Mouse (Mus musculus): ENCODE measurements around the gene Nol9.

Nol9 gene

DNA sequence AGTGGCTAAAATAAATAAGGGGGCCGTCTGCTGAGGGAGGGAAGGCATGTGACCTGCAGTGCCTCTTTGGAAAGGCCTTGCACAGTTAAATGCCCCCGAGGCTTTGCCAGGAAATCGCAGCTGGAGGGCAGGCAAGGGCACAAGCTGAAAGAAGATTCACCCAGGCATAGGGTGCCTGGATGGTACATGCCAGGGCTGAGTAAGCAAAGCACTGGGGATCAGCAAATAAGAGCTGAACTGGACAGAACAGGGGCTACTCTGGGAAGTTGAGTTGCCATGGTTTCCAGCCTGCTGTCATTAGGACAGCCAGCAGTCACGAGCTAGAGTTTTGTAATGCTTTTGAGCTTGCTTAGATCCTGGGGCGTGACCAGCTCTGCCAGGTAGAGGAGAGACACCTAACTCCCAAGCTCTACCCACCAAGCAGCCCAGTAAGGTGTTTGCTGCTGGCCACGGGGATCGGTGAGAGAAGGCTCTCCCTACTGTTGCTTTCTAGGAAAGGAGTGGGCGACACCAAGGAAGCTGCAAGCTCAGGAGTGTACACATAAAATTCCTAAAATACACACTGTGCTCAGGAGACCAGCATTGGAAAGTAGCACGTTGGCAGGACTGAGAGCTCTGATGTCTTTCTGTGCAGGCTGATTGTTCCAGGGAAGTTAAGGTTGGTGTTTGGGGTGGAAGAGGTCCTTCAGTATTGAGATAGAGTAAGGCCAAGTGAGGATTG is 23.4 kb downstream of the Nol9 start:
- no peak for DNase-seq (ENCODE audit: low spot score)

DNA sequence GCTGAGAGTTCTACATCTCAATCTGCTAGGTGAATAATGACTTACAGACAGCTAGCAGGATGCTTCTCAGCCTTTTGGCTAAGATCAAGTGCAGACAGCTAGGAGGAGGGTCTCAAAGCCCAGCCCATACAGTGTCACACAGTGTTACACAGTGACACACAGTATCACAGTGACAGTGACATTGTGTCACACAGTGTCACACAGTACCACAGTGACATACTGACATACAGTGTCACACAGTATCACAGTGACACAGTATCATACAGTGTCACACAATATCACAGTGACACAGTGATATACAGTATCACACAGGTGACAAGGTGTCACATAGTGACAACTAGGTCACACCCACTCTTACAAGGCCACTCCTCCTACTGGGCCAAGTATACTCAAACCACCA is 28.2 kb downstream of the Nol9 start:
- DNase-seq (ENCODE audit: low spot score), result no peak

DNA sequence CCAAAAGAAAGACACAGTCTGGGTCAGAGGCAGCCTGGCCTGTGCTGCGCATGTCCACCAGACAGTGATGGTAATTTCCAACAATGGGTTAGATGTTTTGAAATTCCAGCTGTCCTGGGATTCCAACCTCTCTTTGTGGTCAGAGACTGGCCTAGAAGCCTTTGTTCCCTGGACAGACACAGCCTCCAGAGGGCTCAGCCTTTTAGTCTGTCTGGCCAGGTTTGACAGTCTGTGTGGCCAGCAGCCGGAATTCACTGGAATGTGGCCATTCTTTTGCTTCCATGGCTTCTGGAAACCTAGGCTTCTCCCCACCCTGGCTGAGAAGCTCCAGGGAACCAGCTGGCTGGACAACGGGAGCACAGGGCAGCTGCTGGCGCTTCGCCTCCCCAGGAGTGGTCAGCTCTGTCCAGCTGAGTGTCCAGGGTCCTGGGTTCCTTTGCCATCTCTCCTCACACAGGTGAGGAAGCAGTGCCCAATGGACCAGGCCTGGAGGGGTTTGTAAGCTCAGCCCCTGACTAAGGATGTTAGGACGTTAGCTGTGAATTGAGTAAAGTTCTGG is 29.1 kb downstream of the Nol9 start:
- no peak for DNase-seq (ENCODE audit: low spot score)

DNA sequence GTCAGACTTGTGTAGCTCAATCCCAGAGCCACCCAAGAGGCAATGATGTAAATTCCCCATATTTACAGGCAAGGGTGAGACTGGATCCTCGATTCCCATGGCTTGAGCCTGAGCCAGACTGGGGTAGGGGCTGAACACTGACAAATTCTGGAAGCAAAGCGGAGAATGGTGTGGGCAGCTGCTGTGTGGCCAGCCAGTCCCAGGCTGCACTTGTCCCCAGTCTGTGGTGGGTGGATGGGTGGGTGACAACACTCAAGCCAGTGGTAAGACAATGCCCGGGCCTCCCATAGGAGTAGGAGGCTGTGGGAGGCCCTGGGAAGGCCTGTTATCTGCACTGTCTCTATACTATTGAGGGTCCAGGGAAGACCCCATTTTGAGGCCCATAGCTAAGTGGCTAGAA is 30.1 kb downstream of the Nol9 start:
- no peak for DNase-seq (ENCODE audit: low spot score)

DNA sequence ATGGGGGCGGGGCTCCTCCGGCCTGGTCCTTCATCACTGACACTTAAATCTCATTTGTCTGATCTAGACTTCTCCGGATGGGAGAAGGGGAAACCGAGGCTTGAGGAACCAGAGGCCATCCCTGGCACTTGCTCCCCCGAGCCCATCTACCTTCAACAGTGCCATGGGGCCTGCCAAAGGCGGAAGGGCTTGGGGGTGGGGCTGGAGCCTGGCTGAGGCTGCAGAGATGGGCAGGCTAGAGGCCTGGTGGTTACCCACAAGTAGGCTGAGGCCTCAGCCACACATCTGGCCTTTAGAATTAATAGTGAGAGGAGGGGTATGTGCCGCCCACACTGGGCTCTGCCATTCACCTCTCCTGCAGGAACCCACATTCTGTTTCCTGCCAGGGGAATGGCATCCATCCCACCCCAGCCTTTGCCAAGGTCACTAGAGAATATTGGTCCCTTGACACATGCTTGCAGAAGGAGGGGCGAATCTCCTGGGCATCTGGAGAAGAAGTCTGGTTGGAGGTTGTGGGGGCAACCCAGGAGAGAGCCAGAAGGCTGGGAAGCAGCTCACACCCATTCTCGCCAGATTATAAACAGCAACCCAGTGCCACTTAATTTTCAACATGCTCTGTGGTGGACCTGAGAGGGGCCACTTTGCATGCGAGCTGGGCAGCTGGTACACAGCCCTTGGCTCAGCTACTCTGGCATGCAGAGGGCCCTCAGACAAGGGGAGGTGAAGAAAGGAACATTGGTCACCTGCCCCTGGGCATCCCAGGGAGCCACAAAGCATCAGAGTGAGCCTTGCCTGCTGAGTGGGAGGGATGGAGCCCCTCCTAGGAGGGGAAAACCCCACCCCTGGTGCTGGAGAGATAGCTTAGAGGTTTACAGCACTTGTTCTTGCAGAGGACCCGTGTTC is 31.6 kb downstream of the Nol9 start:
- no peak for DNase-seq (ENCODE audit: low spot score)

DNA sequence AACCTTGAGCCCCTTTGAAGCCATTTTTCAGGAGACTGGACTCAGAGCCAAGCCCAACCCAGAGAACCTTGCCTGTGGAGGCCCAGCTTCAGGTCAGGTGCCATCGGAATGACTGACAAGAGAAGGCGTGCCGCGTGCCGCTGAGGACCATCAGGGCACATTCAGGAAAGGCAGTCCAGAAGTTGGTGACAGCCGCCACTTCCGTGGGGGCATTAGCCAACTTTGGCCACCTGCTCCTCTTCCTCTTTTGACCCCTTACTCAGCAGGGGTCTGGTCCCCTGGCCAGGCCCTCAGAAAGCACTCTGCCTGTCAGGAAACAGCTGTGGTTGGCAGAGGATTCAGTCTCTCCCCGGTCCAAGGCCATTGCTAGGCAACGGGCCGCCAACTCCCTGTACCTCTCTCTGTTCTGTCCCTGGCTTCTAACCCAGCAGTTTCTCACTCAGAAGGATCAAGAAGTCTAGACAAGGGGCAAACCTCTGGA is 33.0 kb downstream of the Nol9 start, which contains the start of gene Plekhg5:
Gene Plekhg5 (plus strand): TSS at position 378 of the 481 bp plus-strand sequence.
- no peak for DNase-seq (ENCODE audit: low spot score)

DNA sequence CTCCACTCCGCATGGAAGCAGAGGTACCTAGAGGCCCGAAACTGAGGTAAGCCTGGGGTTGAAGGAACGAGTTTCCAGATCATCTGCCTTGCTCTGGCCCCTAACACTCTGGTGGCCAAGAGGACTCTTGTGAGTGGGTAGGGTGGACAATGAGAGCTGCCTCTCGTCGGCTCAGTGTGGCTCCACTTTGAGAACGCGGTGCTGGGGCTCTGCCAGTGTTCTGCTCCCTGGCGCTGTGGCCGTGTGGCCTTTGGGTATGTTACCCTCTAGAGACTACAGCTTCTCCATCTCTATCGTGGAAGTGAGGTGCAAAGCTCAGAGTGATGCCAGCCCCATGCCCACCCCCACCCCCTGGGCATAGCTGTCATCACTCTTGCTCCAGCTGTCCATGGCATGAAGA is 33.5 kb downstream of the Nol9 start:
- DNase-seq (ENCODE audit: low spot score), result no peak

DNA sequence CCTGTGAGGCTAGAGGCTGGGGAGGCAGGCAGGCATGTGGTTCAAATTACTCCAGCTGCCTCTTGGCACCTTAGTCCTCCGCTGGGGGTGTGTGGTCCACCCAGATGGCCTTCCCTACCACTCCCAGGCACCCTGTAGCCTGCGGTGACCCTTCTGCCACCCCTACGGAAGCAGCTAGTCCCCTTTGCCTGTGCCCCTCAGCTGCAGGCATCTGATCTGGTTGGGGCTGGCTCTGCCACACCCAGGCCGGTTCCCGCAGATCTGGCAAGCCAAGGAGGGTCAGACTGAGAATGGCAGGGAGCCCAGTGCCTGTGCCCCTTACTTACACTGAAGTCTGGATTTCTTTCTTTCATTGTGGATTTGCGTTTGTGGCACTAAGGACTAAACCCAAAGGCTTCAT is 34.6 kb downstream of the Nol9 start:
- no peak for DNase-seq (ENCODE audit: low spot score)

DNA sequence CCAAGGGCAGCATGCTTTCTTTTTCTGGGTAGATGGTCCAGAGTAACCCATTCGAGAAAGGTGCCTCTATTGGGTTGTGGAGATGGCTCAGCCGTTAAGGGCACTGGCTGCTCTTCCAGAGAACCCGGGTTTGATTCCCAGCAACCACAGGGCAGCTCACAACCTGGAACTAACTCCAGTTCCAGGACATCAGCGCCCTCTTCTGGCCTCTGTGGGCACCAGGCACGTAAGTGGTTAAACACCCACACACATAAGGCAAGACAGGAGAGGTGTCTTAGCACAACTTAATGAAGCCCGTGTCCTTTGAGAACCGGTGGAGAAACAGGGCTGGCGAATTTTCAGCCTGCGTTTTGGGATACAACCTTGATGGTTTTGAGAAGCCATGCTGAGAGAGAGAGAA is 35.4 kb downstream of the Nol9 start:
- no peak for DNase-seq (ENCODE audit: low spot score)

DNA sequence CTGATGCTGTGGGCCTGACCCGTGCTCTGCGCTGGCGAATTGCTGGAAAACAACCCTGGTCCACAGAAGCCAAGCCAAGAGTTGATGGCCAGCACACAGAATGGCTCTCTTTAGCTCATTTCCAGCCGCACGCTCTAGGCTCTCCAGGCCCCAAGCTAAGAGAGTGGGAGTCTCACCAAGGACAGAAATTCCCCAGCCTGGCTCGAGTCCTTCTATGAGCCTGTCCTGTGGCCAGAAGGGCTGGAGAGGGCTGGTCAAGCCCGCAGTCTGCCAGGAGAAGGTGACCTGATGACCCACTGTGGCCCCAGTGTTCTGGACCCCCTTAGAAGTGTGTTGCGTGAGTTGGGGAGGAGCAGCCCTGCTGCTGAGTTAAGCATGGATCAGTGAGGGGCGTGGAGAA is 38.1 kb downstream of the Nol9 start:
- no peak for DNase-seq (ENCODE audit: low spot score)

DNA sequence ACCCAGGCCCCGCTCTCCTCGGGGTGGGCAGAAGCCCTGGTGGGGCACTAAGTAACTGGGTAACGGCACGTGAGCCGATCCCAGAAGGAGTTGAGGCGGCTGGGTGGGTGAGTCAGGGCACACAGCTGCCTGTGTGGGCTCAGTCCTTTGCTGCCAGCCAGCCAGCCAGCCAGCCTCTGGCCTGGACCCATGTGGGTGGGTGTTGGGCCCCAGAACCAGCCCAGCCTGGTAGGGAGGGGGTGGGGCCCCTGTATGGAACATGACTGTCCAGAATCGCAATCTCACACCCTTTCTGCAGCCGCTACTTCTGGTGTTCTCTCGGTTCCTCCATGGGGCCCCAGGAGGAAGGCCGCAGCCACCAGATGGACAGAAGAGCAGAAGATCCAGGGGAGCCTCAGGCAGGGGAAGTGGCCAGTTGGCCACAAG is 39.0 kb downstream of the Nol9 start:
- DNase-seq (ENCODE audit: low spot score), result no peak

DNA sequence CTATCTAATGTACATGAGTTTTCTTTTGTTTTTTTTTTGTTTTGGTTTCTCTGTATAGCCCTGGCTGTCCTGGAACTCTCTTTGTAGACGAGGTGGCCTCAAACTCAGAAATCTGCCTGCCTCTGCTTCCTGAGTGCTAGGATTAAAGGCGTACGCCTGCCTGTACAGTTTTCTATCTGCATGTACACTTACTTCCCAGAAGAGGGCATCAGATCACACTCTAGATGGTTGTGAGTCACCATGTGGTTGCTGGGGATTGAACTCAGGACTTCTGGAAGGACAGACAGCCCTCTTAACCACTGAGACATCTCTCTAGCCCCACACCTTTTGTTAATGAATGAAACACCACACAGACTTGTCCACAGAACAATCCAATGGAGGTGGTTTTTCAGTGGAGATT is 40.1 kb downstream of the Nol9 start:
- DNase-seq (ENCODE audit: low spot score), result no peak

DNA sequence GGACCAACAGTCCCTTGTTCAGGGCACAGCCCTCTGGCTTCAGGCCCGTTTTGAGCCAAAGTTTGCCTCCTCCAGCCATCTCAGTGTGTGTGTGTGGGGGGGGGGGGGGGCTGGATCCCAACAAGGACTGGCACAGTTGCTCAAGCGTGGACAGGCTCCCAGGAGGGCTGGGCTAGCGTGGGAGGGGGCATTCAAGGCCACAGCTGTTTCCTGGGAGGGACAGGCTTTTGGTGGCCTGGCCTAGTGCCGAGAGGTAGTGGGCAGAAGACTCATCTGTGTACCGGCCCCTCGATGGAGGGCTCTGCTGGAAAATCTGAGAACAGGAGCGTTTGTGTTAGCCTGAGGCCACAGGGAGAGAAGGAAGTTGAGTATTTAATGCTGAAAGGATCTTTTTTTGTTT is 40.8 kb downstream of the Nol9 start:
- DNase-seq (ENCODE audit: low spot score), result no peak

DNA sequence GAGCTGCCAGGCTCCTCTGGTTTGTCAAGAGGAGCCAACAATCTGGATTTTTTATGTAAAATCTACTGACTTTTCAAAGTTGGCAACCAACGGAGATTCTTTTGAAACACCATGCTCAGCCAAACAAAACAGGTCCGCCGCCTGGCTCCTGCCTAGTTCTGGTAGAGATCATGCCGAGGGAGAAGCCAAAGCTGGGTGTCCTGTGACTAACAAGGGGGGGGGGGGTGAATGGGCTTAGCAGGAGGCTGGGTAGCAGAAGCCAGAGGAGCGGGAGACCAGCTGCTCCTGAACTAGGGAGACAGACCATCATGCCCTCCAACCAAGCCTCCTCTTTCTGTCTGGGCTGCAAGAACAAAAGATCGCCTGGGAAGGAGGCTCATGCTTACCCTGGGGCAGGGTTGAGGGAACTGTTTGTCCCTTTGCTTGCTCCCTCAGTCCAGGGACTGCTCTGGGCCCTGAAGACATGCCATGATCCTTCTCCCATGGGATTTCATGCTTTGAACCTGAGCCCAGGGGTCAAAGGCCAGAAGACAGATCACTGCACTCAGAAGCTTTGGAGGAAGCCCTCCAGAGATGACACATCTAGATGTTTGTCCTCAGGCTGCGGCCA is 44.6 kb downstream of the Nol9 start:
- DNase-seq (ENCODE audit: low spot score), result no peak

DNA sequence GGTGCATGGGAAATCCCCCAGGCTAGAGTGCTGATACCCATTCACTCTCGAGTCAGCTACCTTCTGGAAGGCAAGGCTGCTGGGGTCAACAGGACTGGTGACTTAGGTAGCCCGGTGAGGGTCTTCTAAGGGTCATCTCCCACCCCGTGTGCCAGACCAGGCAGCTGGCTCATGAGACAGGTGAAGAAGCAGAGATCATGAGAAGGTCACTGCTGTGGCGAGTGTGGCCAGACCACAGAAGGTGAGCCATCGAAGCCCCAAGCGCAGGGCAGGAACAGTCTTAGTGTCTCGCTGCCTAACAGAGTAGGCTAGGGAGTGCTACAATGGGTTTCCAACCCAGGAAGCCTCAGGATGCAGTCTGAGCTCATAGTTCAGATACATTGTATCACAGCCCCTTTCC is 45.5 kb downstream of the Nol9 start:
- no peak for DNase-seq (ENCODE audit: low spot score)

DNA sequence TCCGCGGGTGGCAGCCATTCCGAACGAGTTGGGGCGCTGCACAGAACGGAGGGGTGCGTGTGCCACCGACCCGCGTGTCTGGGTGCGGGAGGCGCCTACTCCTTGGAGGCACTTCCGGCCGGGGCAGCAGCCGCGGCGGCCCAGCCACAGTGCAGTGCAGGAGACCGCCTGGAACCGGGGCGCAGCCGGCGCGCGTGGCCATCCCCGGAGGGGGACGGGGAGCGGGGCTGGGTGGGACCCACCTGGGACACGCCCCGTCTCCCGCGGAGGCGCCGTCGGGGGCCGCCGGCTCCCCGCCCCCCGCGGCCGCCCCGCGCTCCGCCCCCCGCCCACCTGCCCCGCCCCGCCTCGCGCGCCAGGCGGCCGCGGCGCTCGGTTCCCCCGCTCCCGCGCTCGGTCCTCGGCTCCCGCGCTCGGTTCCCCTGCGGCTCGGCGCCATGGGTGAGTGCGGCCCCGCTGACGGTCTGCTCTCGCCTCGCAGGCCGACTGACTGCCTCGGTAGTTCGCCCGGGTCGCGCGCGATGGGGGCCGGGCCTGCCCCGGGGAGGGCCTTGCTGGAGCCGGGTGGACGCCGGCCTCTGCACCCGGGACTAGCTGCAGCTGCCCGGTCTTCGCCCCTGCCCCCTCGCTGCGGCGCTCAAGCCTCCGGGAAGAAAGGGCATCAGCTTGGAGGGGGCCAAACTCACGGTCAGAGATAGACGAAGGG is 47.5 kb downstream of the Nol9 start:
- no peak for DNase-seq (ENCODE audit: low spot score)

DNA sequence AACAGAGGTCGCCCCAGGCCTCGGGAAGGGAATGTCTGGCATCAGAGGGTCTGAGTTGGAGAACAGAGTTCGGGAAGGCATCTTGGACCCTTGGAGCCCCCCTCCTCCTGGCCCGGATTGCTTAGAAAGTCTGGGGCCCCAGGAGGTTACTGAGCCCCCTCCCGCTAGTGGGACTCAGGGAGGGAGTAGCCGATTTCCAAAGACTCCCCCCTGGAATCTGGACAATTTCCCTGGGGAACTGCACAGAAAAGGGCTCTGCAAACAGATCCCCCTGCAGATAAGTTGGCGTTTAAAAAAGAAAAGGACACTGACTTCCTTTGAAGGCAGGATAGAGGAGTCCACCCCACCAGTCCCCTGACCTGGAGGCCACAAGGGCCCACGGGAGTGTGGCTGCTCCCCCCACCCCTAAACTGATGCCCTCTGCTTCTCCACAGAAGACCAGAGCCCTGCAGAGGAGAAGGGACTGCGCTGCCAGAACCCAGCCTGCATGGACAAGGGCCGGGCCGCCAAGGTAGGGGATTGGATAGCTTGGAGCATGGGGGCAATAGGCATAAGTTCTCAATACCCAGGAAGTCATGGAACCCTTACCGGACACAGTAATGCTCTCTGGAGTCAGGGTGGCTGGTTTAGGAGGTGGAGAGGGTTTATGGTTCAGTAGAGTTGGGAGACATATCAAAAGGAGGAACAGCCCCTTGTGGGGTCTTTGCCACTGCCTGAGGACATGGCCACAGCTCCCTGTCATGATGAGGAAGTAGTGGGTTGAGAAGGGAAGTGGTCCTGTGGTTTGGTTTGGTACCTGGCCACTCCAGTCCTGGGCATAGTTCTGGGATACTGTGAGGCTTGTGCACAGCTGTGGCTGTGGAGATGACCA is 48.3 kb downstream of the Nol9 start:
- DNase-seq (ENCODE audit: low spot score), result no peak

DNA sequence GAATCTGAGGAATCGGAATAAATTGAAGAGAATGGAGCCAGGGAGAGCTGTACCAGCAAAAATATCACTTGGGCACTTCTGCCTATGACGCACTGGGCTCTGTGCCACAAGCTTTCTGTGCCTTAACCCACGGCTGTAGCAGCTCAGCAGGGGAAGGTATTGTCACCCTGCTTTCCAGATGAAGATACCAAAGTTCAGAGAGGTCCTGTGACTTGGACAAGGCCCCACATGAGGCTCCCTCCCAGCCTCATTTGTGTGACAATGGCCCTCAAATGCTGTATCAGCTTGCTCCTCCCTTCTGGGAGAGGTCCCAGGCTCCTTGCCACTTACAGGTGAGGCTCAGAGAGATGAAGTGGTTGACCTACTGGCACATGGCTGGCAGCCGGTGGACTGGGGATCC is 49.0 kb downstream of the Nol9 start:
- DNase-seq (ENCODE audit: low spot score), result no peak

DNA sequence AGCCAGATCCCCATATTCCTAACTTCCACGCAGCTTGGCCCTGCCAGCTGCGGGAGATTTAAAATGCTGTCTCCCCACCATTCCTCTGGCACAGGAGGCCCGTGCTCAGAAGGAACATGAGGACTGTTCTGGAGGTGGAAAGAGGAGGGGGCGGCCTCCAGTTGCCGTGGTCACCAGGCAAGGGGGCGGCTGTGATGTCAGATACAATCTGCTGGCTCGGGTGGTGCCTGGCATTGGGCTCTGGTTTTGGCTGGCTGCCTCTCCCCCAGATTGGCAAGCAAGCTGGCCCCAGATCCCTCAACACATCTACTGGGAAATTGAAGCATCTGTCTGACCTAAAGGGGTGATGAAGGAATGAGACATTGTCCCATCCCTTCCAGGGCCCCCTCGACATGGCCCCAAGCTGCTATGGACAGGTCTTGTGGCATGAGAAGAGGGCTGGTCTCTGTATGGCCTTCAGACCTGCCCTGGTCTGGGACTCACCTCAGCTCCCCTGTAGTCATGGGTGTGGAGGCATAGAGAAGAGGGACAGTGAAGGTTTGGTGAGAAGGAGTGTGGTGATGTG is 49.5 kb downstream of the Nol9 start:
- no peak for DNase-seq (ENCODE audit: low spot score)

DNA sequence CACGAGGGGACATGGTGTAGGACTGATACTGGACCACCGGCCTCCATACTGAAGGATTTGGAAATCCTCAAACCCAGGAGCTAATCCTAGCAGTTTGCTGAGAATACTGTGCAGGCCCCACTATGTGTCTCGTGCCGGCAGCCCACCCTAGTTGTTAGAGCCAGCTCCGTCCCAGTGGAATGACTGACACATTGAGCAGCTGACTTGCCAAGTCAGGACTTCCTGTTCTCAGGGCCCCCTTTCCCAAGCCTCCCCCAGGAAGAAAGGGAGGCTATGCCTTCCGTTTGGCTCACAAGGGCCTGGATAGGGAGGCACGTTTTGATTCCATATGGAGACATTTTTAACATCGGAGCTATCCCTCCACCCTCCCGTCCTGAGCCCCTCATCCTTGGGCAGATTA is 51.1 kb downstream of the Nol9 start:
- DNase-seq (ENCODE audit: low spot score), result no peak

Measured in ovary, postnatal 10 days (tissue).